Mouse (Mus musculus): ENCODE data around the gene Celf5. TPM values are rescaled to one million over a fixed set of nuclear protein-coding genes. Genes with fewer than 3 reads are reported as not detected.

The Celf5 gene
- polyA plus RNA-seq, 1 experiment from 2014 or later = 9.7 TPM

DNA sequence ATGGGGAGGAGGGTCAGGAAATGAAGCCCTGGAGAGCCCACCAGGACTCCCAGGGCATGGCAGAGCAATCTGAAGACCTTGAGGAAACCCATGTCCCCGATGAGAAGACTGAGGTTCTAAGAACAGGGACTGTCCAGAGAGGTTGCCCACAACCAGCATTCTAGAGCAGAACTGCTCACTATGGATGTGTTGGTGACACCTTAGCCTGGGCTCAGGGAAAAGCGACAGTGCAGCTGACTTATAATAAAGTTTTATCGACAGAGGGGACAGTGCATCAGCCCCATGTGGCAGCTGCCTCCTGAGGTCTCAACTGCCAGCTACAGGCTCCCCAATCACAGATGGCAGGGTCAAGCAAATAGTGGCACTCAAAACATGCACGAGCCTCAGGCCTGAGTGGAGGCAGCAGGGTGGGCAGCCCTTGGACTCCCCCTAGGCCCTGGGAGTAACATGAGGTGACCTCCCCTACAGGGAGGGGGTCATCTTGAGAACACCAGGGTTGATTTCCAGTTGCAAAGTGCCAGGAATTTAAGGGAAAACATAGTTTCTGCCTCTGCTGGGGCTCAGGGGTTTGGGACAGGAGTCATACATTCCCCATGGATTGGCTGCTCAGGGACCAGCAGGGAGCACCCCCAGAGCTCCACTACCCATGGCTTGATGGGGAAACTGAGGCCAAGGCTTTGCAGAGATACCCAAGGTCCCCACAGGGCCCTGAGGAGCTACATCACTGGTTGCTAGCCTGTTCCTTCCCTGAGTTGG is 61.3 kb downstream of the Celf5 start:
- no peak overlapping the region for H3K9ac ChIP-seq (ENCODE audit: low read length)
- no peaks in the 10 kb centered on the region for H3K9me3 ChIP-seq (ENCODE audit: control insufficient read depth, low read length)
- no peaks in the 10 kb centered on the region; the same call in 1 of the 2 replicates for H3K36me3 ChIP-seq (ENCODE audit: control insufficient read depth, insufficient read depth, low read length)
- no peak overlapping the region for H3K4me2 ChIP-seq (ENCODE audit: low read depth, low read length, severe bottlenecking)
- ATAC-seq (replicated peaks; ENCODE audit: low FRiP score) = no peak
- WGBS = 83% methylated on average over 4 of the region's 4 CpGs
- no peak overlapping the region for H3K27ac ChIP-seq (ENCODE audit: low read depth, low read length)
- peaks cover 21% of the 10 kb centered on the region for H3K27me3 ChIP-seq (ENCODE audit: control insufficient read depth, insufficient read depth, low read length)
- H3K4me3 ChIP-seq (ENCODE audit: low read depth, low read length) = no peak overlapping the region
- DNase-seq (ENCODE audit: low spot score) = no peak
- H3K4me1 ChIP-seq (replicated peaks; ENCODE audit: control insufficient read depth, insufficient read depth, low read length) = peaks cover 20% of the 10 kb centered on the region

GRCm38 (mm10) chr10:81420191-81420767 is 62.2 kb downstream of the Celf5 start:
- DNase-seq (ENCODE audit: low spot score) (peak; percentile 50), ATAC-seq (replicated peaks; ENCODE audit: low FRiP score) (no peak)
- no peak overlapping the region for H3K9ac ChIP-seq (ENCODE audit: low read length)
- H3K36me3 ChIP-seq (ENCODE audit: control insufficient read depth, insufficient read depth, low read length) = no peaks in the 10 kb centered on the region; the same call in 1 of the 2 replicates
- no peaks in the 10 kb centered on the region for H3K9me3 ChIP-seq (ENCODE audit: control insufficient read depth, low read length)
- peaks cover 12% of the 10 kb centered on the region for H3K27me3 ChIP-seq (ENCODE audit: control insufficient read depth, insufficient read depth, low read length)
- 87% methylated on average over 40 of the region's 40 CpGs for WGBS
- H3K4me1 ChIP-seq (replicated peaks; ENCODE audit: control insufficient read depth, insufficient read depth, low read length) = peaks cover 16% of the 10 kb centered on the region; the same call in 1 of the 2 replicates
- H3K4me2 ChIP-seq (ENCODE audit: low read depth, low read length, severe bottlenecking) = no peak overlapping the region
- no peak overlapping the region for H3K27ac ChIP-seq (ENCODE audit: low read depth, low read length)
- H3K4me3 ChIP-seq (ENCODE audit: low read depth, low read length) = no peak overlapping the region

DNA sequence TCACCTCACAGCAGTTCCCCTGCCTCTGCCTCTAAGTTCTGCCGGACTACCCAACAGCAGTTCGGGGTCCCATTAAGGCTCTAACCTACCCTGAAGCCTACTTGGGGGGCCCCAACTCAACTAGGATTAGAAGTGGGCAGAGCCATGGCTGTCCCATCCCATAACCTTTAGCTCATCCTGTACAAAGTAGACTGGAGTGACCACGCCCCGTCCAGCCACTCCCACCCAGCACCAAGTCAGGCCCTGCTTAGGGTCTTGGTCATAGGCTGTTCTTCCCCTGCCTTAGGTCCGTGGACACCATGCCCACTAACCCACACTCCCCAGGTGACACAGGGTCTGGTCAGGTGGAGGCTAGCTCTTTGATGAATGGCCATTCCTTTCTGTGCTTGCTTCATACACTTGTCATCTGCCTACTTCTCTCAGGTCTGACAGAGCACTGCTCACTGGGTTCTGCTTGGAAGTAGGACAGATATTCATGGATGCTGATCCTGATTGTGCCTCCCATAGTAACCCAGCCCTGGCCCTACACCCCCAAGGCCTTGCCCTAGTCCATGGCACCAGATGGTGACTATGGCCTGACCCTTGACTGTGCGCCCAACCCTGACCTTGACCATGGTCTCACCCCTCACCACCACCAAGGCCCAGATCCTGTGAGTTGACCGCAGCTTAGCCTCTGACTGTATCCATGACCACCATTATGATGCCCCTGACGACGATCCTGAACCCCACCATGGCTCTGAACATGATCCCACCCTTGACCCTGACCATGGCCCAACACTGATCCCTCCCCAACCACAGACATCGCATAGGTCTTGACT is 63.2 kb downstream of the Celf5 start:
- no peaks in the 10 kb centered on the region; the same call in 1 of the 2 replicates for H3K36me3 ChIP-seq (ENCODE audit: control insufficient read depth, insufficient read depth, low read length)
- 93% methylated on average over 10 of the region's 10 CpGs for WGBS
- H3K4me2 ChIP-seq (ENCODE audit: low read depth, low read length, severe bottlenecking) = no peak overlapping the region
- ATAC-seq (replicated peaks; ENCODE audit: low FRiP score) = no peak
- no peak overlapping the region for H3K9ac ChIP-seq (ENCODE audit: low read length)
- no peak overlapping the region for H3K4me3 ChIP-seq (ENCODE audit: low read depth, low read length)
- peaks cover 3% of the 10 kb centered on the region; the same call in 1 of the 2 replicates for H3K27me3 ChIP-seq (ENCODE audit: control insufficient read depth, insufficient read depth, low read length)
- DNase-seq (ENCODE audit: low spot score) = peak; percentile 47
- H3K9me3 ChIP-seq (ENCODE audit: control insufficient read depth, low read length) = no peaks in the 10 kb centered on the region
- H3K27ac ChIP-seq (ENCODE audit: low read depth, low read length) = no peak overlapping the region
- H3K4me1 ChIP-seq (replicated peaks; ENCODE audit: control insufficient read depth, insufficient read depth, low read length) = peaks cover 24% of the 10 kb centered on the region; the same call in 1 of the 2 replicates

DNA sequence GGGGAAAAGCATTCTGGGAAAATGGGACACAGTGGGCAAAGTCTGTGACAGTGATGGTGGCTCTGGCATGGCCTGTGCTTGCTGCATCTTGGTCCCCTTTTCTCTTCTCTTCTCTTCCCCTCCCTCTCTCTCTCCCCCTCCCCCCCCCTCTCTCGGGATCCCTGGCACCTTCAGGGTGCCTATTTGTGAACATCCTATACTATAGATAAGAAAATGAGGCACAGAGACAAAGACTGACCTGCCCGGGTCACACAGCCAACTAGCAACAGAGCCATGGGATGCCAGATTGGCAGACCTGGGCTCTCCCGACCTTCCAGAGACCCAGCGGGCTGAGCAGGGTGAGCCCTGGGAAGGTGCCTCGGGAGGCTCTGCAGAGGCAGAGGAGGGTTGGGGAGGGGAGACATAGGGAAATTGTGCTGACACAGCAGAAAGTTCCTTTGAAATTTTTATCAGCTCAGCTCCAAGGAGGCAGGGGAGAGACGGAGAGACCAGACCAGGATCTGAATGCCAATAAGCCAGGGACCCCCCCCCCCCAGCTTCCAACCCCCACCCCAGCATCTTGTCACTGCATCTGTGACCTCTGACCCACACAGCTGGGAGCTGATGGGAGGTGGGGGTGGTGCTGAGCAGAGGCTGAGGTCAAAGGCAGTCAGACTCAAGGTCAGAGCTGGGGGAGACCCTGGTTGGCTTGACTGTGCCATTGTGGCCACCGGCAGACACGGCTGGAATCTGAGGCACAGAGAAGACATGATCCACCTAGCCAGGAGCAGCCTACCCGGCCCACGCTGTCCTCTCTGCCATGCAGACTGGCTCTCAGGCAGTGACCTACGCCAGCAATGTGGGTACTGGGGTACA is 64.1 kb downstream of the Celf5 start:
- Histone ChIP-seq H3K36me3 (ENCODE audit: control insufficient read depth, insufficient read depth, low read length) (no peaks in the 10 kb centered on the region; the same call in 1 of the 2 replicates), H3K4me1 (replicated peaks; ENCODE audit: control insufficient read depth, insufficient read depth, low read length) (peaks cover 32% of the 10 kb centered on the region), H3K27ac (ENCODE audit: low read depth, low read length) (no peak overlapping the region), H3K4me3 (ENCODE audit: low read depth, low read length) (no peak overlapping the region), H3K27me3 (ENCODE audit: control insufficient read depth, insufficient read depth, low read length) (no peaks in the 10 kb centered on the region), H3K9ac (ENCODE audit: low read length) (no peak overlapping the region; the same call in 1 of the 2 replicates), H3K4me2 (ENCODE audit: low read depth, low read length, severe bottlenecking) (no peak overlapping the region), H3K9me3 (ENCODE audit: control insufficient read depth, low read length) (no peaks in the 10 kb centered on the region)
- ATAC-seq (replicated peaks; ENCODE audit: low FRiP score) (no peak), DNase-seq (ENCODE audit: low spot score) (peak; percentile 46)
- WGBS = 50% methylated on average over 11 of the region's 11 CpGs

- DNase-seq (ENCODE audit: low spot score) (no peak), ATAC-seq (replicated peaks; ENCODE audit: low FRiP score) (no peak)
- Histone ChIP-seq H3K9ac (ENCODE audit: low read length) (peak overlapping the region; percentile 55), H3K9me3 (ENCODE audit: control insufficient read depth, low read length) (no peaks in the 10 kb centered on the region), H3K4me2 (ENCODE audit: low read depth, low read length, severe bottlenecking) (peak overlapping the region; percentile 73), H3K36me3 (ENCODE audit: control insufficient read depth, insufficient read depth, low read length) (no peaks in the 10 kb centered on the region; the same call in 1 of the 2 replicates), H3K27ac (ENCODE audit: low read depth, low read length) (peak overlapping the region; percentile 46; the same call in 1 of the 2 replicates), H3K27me3 (ENCODE audit: control insufficient read depth, insufficient read depth, low read length) (no peaks in the 10 kb centered on the region), H3K4me3 (ENCODE audit: low read depth, low read length) (peak overlapping the region; percentile 33), H3K4me1 (replicated peaks; ENCODE audit: control insufficient read depth, insufficient read depth, low read length) (peaks cover 36% of the 10 kb centered on the region)
- WGBS = 42% methylated on average over 12 of the region's 12 CpGs
These were observed 65.0 kb downstream of the Celf5 start for GRCm38 (mm10) chr10:81417227-81418215.

DNA sequence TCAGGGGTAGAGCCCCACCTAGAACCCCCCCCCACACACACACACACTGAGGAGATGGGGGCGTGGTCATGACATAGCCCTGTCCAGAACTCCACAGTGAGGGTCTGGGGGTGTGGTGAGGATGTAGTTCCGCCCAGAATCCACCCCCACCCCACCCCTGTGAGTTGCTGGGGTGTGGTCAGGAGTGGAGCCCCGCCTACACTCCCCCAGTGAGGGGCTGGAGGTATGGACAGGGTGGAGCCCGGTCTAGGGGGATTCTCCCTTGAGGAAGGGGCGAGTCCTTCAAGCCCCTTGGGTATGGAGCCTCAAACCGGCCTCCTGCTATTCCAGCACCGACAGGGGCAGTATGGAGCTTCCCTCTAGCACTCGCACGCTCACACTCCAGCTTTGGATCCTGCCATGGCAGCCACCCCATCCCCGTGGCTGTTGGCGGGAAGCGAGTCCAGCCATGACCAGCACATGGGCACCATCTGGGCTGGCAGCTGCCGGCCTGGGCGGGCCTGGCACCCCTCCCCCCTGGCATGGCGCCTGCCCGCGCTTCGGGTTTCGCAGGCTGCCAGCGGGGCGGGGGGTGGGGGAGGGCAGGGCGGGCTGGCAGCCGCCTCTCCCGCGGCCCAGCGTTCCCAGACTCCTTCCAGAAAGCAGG is 65.8 kb downstream of the Celf5 start:
- Histone ChIP-seq H3K27ac (ENCODE audit: low read depth, low read length) (peak overlapping the region; percentile 46), H3K4me1 (replicated peaks; ENCODE audit: control insufficient read depth, insufficient read depth, low read length) (peaks cover 36% of the 10 kb centered on the region)
- peak; percentile 83 for ATAC-seq (replicated peaks; ENCODE audit: low FRiP score)

More for the DNA sequence above, 65.8 kb downstream of the Celf5 start:
- peak overlapping the region; percentile 33 for H3K4me3 ChIP-seq (ENCODE audit: low read depth, low read length)
- WGBS = 2% methylated on average over 26 of the region's 26 CpGs
- H3K9me3 ChIP-seq (ENCODE audit: control insufficient read depth, low read length) = no peaks in the 10 kb centered on the region
- H3K36me3 ChIP-seq (ENCODE audit: control insufficient read depth, insufficient read depth, low read length) = no peaks in the 10 kb centered on the region; the same call in 1 of the 2 replicates
- H3K9ac ChIP-seq (ENCODE audit: low read length) = peak overlapping the region; percentile 55
- peak; percentile 89 for DNase-seq (ENCODE audit: low spot score)
- H3K4me2 ChIP-seq (ENCODE audit: low read depth, low read length, severe bottlenecking) = peak overlapping the region; percentile 73
- no peaks in the 10 kb centered on the region for H3K27me3 ChIP-seq (ENCODE audit: control insufficient read depth, insufficient read depth, low read length)
